Mouse (Mus musculus): Measurements from ENCODE around the gene 1500009C09Rik.

DNA sequence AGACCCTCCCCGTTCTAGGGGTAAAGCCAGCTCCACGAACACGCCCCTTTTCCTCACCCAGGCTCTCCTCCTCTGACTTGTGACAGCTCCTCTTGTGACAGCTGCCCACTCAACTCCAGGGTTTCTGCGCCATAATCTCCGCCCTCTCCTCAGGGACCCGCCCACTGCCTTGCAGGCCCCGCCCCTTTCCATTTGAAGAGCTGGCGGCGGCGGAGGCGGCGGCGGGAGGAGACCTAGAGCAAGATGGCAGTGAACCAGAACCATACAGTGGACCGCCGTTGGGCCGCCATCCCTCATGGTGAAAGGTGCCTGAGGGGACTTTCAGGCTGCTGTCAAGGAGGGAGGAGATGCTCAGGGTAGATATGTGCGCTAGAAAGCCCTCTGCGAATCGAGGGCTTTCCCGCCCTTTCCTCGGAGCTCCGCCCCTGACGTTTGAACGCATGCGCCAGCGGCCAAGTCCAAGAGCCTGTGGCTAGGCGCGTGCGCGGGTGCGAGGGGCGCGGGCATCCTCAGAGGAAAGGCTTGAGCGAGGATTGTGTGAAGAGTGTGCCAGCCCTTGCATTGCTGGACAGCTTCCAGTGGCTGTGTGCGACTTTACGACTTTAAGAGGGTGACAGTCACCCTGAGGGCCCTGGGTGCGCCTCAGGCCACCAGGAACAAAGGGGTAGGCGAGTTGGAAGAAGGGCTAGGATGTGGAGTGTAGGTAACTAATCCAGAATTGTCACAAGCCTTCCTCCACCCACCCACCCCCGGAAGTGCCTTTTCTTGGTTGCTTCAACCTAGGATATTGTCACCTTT, 46.8 kb downstream of the 1500009C09Rik start, which contains the start of gene Wbp2nl:
- TF ChIP-seq CTCF (IDR thresholded peaks at IDR 0.05) (no peak), EP300 (IDR thresholded peaks at IDR 0.05) (no peak)

All from lung, postnatal 0 days (tissue).